Mouse (Mus musculus): ENCODE data around the gene Retreg3. TPM values are rescaled to one million over a fixed set of nuclear protein-coding genes. Genes with fewer than 3 reads are reported as not detected.

The Retreg3 gene
- polyA plus RNA-seq, 1 experiment: 130 TPM

GRCm38 (mm10) chr11:101148751-101149150 is 29.1 kb upstream of the Retreg3 start:
- H3K36me3 ChIP-seq (ENCODE audit: control insufficient read depth, insufficient read depth, low read length): no peaks in the 10 kb centered on the region
- DNase-seq: no peak
- H3K4me1 ChIP-seq (replicated peaks; ENCODE audit: control insufficient read depth, insufficient read depth, low read length): peaks cover 4% of the 10 kb centered on the region; the same call in 1 of the 2 replicates
- TF ChIP-seq CTCF (IDR thresholded peaks at IDR 0.05; ENCODE audit: borderline replicate concordance, control insufficient read depth, extremely low read depth, insufficient read depth, low read length, poor library complexity): no peak
- TF ChIP-seq POLR2A (IDR thresholded peaks at IDR 0.05; ENCODE audit: control insufficient read depth, extremely low read depth, insufficient read depth, low read length, poor library complexity): no peak
- no peaks in the 10 kb centered on the region for H3K27me3 ChIP-seq (ENCODE audit: control insufficient read depth, insufficient read depth, low read length)
- WGBS: 87% methylated on average over 10 of the region's 10 CpGs
- no peak overlapping the region for H3K27ac ChIP-seq (ENCODE audit: control insufficient read depth, insufficient read depth, low read length)
- H3K4me3 ChIP-seq (ENCODE audit: control insufficient read depth, insufficient read depth, low read length): no peak overlapping the region

DNA sequence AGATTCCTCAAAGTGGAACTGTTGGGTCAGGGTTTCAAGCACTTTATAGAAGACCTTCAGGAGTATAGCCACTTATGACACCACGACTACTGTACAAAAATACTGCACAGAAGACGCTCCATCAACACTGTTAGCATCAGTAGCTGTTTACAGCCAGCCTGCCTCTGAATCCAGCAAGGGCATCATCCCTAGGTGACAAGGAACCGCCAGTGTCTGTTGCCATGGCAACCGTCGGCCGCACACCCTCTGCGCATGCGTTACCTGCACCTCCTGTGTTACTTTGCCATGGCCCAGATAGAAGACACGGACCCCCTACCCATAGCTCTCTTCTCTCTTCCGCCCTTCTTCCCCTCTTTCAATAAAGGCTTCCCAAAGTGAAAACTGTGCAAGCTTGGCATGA is 26.7 kb upstream of the Retreg3 start:
- Histone ChIP-seq H3K27me3 (ENCODE audit: control insufficient read depth, insufficient read depth, low read length) (no peaks in the 10 kb centered on the region), H3K4me1 (replicated peaks; ENCODE audit: control insufficient read depth, insufficient read depth, low read length) (peaks cover 6% of the 10 kb centered on the region), H3K27ac (ENCODE audit: control insufficient read depth, insufficient read depth, low read length) (no peak overlapping the region), H3K36me3 (ENCODE audit: control insufficient read depth, insufficient read depth, low read length) (no peaks in the 10 kb centered on the region), H3K4me3 (ENCODE audit: control insufficient read depth, insufficient read depth, low read length) (no peak overlapping the region)
- WGBS: 86% methylated on average over 10 of the region's 10 CpGs
- TF ChIP-seq CTCF (IDR thresholded peaks at IDR 0.05; ENCODE audit: borderline replicate concordance, control insufficient read depth, extremely low read depth, insufficient read depth, low read length, poor library complexity): no peak
- no peak for TF ChIP-seq POLR2A (IDR thresholded peaks at IDR 0.05; ENCODE audit: control insufficient read depth, extremely low read depth, insufficient read depth, low read length, poor library complexity)
- no peak for DNase-seq

GRCm38 (mm10) chr11:101143338-101144225 is 23.9 kb upstream of the Retreg3 start:
- H3K4me1 ChIP-seq (replicated peaks; ENCODE audit: control insufficient read depth, insufficient read depth, low read length): peaks cover 7% of the 10 kb centered on the region; the same call in 1 of the 2 replicates
- H3K4me3 ChIP-seq (ENCODE audit: control insufficient read depth, insufficient read depth, low read length): peak overlapping the region; percentile 55
- TF ChIP-seq POLR2A (IDR thresholded peaks at IDR 0.05; ENCODE audit: control insufficient read depth, extremely low read depth, insufficient read depth, low read length, poor library complexity) (0 out of 2 replicates have a peak, but pooled peaks have one; percentile 30), CTCF (IDR thresholded peaks at IDR 0.05; ENCODE audit: borderline replicate concordance, control insufficient read depth, extremely low read depth, insufficient read depth, low read length, poor library complexity) (no peak)
- peak overlapping the region; percentile 77 for H3K27ac ChIP-seq (ENCODE audit: control insufficient read depth, insufficient read depth, low read length)
- peak; percentile 64 for DNase-seq
- WGBS: 16% methylated on average over 19 of the region's 19 CpGs
- peaks cover 6% of the 10 kb centered on the region; the same call in 1 of the 2 replicates for H3K27me3 ChIP-seq (ENCODE audit: control insufficient read depth, insufficient read depth, low read length)
- no peaks in the 10 kb centered on the region for H3K36me3 ChIP-seq (ENCODE audit: control insufficient read depth, insufficient read depth, low read length)

DNA sequence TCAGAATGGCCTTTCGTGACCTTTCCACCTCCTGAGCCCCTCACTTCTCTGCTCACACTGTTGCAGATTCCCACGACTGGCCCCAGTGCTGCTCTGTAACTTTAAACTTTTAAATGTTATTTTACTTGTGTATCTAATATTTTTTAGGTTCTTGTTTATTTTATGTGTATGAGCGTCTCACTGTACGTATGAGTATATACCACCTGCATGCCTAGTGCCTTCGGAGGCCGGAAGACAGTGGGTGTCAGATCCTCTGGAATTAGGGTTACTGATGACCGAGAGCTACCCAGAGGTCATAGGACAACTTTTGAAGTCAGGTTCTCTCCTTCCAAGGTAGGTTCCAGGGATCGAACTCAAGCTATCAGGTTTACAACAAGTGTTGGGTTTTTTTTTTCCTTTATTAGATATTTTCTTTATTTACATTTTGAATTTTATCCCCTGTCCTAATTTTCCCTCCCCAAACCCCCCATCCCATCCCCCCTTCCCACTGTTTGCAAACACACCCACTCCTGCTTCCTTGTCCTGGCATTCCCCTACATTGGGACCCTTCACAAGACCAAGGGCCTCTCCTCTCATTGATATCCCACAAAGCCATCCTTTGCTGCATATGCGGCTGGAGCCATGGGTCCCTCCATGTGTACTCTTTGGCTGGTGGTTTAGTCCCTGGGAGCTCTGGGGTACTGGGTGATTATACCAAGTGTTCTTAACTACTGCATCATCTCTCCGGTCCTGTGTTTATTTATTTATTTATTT is 22.7 kb upstream of the Retreg3 start:
- TF ChIP-seq POLR2A (IDR thresholded peaks at IDR 0.05; ENCODE audit: control insufficient read depth, extremely low read depth, insufficient read depth, low read length, poor library complexity): no peak
- no peak for DNase-seq
- Histone ChIP-seq H3K27ac (ENCODE audit: control insufficient read depth, insufficient read depth, low read length) (no peak overlapping the region), H3K4me3 (ENCODE audit: control insufficient read depth, insufficient read depth, low read length) (no peak overlapping the region), H3K36me3 (ENCODE audit: control insufficient read depth, insufficient read depth, low read length) (no peaks in the 10 kb centered on the region), H3K27me3 (ENCODE audit: control insufficient read depth, insufficient read depth, low read length) (peaks cover 6% of the 10 kb centered on the region; the same call in 1 of the 2 replicates), H3K4me1 (replicated peaks; ENCODE audit: control insufficient read depth, insufficient read depth, low read length) (peaks cover 7% of the 10 kb centered on the region; the same call in 1 of the 2 replicates)
- 98% methylated on average over 10 of the region's 10 CpGs for WGBS

GRCm38 (mm10) chr11:101141088-101141487 is 21.4 kb upstream of the Retreg3 start:
- Histone ChIP-seq H3K4me1 (replicated peaks; ENCODE audit: control insufficient read depth, insufficient read depth, low read length) (peaks cover 7% of the 10 kb centered on the region; the same call in 1 of the 2 replicates), H3K27me3 (ENCODE audit: control insufficient read depth, insufficient read depth, low read length) (peaks cover 6% of the 10 kb centered on the region; the same call in 1 of the 2 replicates), H3K36me3 (ENCODE audit: control insufficient read depth, insufficient read depth, low read length) (no peaks in the 10 kb centered on the region), H3K27ac (ENCODE audit: control insufficient read depth, insufficient read depth, low read length) (no peak overlapping the region), H3K4me3 (ENCODE audit: control insufficient read depth, insufficient read depth, low read length) (no peak overlapping the region)
- DNase-seq: no peak
- WGBS: 88% methylated on average over 8 of the region's 8 CpGs
- no peak for TF ChIP-seq CTCF (IDR thresholded peaks at IDR 0.05; ENCODE audit: borderline replicate concordance, control insufficient read depth, extremely low read depth, insufficient read depth, low read length, poor library complexity)
- no peak for TF ChIP-seq POLR2A (IDR thresholded peaks at IDR 0.05; ENCODE audit: control insufficient read depth, extremely low read depth, insufficient read depth, low read length, poor library complexity)

DNA sequence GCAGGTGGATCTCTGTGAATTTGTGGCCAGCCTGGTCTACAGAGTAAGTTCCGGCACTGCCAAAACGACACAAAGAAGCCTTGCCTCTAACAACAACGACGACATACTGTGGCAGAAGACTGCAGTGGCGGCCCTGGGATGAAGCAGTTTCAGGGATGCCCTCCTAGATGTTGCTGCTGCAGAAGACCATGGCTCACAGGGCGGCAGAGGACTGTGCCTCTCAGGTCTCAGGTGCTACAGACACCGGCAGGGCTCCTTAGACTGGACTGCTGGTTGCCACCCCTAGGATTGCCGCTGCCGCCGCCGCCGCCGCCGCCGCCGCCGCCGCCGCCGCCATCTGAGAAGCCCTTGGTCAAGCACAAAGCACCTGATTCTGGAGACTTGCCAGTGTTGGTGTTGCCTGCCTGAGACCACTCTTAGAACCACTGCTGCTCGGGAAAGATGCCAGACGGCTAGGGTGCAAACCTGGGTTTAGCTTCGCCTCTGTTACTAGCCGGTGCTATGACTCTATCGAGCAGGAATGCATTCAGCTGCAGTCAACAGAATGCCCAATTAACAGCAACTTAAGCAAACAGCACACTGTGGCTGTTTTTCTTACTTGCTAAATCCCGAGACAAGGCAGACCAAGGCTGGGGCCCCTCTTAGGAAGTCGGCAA is 20.6 kb upstream of the Retreg3 start:
- no peak overlapping the region for H3K27ac ChIP-seq (ENCODE audit: control insufficient read depth, insufficient read depth, low read length)
- 67% methylated on average over 27 of the region's 27 CpGs for WGBS

More for the DNA sequence above, 20.6 kb upstream of the Retreg3 start:
- no peak overlapping the region for H3K4me3 ChIP-seq (ENCODE audit: control insufficient read depth, insufficient read depth, low read length)
- TF ChIP-seq CTCF (IDR thresholded peaks at IDR 0.05; ENCODE audit: borderline replicate concordance, control insufficient read depth, extremely low read depth, insufficient read depth, low read length, poor library complexity): no peak
- TF ChIP-seq POLR2A (IDR thresholded peaks at IDR 0.05; ENCODE audit: control insufficient read depth, extremely low read depth, insufficient read depth, low read length, poor library complexity): no peak
- no peaks in the 10 kb centered on the region for H3K36me3 ChIP-seq (ENCODE audit: control insufficient read depth, insufficient read depth, low read length)
- peaks cover 6% of the 10 kb centered on the region; the same call in 1 of the 2 replicates for H3K27me3 ChIP-seq (ENCODE audit: control insufficient read depth, insufficient read depth, low read length)
- no peak for DNase-seq
- H3K4me1 ChIP-seq (replicated peaks; ENCODE audit: control insufficient read depth, insufficient read depth, low read length): peaks cover 7% of the 10 kb centered on the region; the same call in 1 of the 2 replicates
